Mouse (Mus musculus) CD8-positive naive resting alpha-beta T cell, adult 2 months (primary cell): ENCODE data around the gene Ctcfl.

Source experiments
- DNase-seq, 2 experiments: peaks; one replicate each; pipeline ENCODE4 v3.0.0; 2022; ENCODE audit warnings: low read depth in 2 of 2, low spot score in 2 of 2

Gene Ctcfl

DNA sequence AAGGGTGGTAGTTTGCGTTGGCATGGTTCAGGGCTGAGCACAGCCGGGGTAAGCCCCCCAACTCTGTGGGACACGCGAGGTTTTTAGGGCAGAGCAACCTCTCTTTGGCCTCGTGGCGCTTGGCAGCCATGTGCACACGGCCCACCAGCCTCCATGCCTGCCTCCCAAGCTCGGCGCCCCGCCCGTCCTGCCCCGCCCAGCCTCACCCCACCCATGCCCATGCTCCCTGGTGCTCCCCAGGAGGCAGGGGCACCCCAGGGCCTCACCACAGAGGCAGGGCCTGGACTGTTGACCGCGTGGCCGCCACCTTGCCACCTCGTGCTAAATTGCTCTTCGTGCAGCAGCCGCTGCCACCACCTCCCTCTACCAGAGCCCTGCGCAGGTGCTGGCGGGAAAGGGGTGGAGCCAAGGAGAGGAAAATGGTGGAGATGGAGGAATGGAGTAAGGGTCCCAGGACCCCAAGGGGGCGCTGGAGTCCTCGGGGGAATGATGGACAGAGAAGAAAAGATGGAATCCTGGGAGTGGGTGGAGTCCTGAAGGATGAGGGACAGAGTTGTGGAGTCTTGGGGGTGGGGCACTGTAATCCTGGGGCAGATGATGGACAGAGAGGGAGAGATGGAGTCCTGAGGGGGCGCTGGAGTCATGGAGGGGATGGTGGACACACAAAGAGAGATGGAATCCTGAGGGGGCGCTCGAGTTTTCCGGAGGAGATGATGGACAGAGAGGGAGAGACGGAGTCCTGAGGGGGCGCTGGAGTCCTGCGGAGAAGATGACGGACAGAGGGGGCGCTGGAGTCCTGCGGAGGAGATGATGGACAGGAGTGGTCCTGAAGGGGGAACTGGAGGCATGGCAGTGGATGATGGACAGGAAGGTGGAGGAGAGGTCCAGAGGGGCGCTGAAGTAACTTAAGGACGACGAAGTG is at the start of gene Ctcfl:
Gene Ctcfl, minus strand, starts transcription at position 503 of the 922 bp plus-strand sequence.
- DNase-seq, result no peak

DNA sequence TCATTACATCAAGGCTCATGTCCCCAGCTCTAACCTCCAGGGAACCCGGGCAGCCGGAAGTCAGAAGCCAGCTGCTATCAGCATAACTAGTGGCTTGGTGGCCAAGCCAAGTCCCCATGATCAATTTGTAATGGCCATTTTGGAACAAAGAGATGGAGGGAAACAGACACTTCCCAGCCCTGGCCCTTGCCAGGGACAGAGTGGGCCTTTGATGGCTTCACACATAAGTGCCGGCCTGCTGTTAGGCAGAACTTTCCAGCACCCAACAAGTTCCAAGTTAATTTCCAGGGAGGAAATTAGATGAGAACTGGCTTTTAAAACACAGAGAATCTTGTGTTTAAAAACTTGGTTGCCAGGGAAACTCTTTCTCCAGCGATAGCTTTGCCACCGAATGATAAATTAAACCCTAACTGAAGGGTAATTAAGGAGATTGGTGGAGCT is 49.1 kb upstream of the Ctcfl start:
- DNase-seq, result no peak

DNA sequence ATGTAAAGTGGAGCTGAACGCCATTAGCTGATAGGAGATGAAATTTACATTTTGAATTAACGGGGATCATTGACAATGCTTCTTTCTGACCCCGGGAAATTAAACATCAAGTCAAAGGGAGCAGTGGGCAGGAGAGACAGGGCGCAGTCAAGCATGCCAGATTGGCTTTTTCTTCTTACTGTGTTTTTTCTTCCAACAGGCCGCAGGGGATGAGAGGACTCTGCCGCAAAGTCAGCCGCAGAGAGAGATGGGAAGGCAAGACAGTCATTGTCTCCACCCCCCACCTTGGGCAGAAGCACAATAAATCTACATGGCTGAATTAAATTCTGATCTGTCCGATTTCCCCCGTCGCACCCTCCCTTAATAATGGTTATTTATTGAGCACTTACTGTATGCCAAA is 46.0 kb upstream of the Ctcfl start:
- DNase-seq, result no peak

GRCm38 (mm10) chr2:173164946-173165345 is 45.6 kb upstream of the Ctcfl start:
- DNase-seq, result no peak

GRCm38 (mm10) chr2:173164358-173164757 is 45.0 kb upstream of the Ctcfl start:
- no peak for DNase-seq

GRCm38 (mm10) chr2:173163380-173163779 is 44.1 kb upstream of the Ctcfl start:
- DNase-seq, result no peak

DNA sequence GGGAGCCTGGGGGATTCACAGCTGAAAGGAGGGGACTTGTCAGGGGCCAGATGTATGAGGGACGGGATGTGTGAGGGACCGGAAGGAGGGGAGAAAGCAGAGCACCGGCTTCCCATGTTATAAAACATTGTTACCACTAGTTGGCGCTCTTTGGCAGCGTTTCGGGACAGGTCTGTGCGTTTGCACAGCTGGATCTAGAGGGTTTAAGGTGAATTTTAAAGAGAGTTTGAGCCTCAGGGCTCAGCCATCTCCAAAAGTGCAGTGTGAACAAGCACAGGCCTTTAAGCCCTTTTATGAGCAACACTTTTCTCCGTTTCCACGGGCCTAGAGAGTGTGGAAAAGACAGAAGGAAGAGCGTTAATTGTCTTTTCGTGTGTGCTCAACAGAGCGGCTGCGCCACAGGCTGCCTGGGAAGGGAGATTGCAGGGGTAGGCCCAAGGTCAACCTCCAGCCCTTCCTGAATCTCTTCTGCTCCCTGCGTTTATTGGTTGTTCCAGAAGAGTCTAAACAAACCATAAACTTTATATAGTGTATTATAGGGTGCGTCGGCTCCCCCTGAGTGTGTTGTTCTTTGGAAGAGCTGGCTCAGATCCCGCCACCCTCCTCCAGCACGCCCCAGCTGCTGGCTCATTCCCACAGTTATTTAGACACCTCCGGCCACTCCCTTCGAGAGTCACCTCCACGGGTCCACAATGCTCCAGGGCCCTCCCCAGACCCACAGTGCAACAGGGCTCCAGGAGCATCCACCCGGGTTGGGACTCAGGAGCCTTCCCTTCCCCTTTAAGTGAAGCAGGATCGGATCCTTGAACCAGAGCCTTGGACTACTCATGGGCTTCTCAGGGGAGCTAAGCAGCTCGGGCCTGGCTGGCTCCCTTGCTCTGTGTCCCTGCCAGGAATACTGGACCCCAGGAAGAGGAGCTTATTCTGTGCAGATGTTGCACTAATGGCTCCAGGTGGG is 40.3 kb upstream of the Ctcfl start:
- DNase-seq, result peak; percentile 52 to 61

DNA sequence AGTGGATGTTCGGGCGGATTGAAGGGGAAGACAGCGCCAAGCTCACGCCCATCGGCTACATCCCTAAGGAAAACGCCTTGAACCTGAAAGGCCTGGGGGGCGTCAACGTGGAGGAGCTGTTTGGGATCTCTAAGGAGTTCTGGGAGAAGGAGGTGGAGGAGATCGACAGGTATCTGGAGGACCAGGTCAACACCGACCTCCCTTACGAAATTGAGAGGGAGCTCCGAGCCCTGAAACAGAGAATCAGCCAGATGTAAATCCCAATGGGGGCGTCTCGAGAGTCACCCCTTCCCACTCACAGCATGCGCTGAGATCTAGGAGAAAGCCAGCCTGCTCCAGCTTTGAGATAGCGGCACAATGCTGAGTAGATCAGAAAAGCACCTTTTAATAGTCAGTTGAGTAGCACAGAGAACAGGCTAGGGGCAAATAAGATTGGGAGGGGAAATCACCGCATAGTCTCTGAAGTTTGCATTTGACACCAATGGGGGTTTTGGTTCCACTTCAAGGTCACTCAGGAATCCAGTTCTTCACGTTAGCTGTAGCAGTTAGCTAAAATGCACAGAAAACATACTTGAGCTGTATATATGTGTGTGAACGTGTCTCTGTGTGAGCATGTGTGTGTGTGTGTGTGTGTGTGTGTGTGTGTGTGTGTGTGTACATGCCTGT is 39.2 kb upstream of the Ctcfl start:
- DNase-seq, result no peak

DNA sequence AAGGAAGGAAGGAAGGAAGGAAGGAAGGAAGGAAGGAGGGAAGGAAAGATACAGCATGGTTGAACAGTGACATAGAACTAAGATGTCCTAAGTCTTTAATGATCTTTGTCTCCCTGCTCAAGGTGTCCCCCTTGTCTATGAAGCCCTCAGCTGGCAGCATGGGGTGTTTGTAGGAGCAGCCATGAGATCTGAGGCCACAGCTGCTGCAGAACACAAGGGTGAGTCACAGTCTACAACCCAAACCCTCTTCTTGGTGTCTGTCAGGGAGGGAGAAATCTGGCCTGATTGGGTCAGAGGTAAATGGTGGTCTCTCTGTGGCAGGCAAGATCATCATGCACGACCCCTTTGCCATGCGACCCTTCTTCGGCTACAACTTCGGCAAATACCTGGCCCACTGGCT is 38.5 kb upstream of the Ctcfl start:
- DNase-seq, result no peak

DNA sequence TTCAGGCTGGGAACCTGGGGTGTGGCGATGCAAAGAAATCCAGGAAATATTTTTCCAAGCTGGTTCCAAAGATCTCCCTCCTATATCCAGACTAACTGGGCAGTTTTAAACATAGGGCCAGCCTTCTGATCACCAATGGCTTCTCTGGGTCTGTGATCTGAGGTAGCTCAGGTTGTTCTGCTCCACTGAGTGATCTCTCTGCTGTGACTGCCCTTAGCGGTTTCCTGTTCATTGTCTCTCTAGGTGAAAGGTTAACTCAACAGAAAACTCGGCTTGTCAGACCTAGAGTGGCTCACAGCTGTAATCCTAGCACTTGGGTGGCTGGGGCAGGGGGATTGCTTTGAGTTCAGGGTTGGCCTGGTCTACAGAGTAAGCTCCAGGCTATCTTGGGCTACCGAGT is 38.1 kb upstream of the Ctcfl start:
- DNase-seq, result no peak

DNA sequence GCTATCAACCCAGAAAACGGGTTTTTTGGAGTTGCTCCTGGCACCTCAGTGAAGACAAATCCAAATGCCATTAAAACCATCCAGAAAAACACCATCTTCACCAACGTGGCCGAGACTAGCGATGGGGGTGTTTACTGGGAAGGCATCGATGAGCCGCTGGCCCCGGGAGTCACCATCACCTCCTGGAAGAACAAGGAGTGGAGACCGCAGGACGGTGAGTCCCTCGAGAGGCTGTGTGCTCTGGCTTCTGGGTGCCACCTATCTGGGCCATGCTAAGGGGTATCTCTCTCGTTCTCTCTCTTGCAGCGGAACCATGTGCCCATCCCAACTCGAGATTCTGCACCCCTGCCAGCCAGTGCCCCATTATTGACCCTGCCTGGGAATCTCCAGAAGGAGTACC is 37.6 kb upstream of the Ctcfl start:
- DNase-seq, result no peak

DNA sequence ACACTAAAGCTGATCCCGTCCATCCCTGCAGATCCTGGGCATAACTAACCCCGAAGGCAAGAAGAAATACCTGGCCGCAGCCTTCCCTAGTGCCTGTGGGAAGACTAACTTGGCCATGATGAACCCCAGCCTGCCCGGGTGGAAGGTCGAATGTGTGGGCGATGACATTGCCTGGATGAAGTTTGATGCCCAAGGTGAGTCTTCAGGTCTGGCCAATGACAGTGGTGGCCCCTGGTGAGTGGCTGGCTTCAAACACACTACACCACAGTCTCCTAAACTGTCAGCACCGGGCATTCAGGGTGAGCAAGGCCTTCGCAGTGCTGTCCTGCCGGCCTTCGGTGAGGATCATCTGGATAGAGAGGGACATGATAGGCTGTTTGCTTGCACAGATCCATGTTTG is 36.6 kb upstream of the Ctcfl start:
- DNase-seq, result no peak

DNA sequence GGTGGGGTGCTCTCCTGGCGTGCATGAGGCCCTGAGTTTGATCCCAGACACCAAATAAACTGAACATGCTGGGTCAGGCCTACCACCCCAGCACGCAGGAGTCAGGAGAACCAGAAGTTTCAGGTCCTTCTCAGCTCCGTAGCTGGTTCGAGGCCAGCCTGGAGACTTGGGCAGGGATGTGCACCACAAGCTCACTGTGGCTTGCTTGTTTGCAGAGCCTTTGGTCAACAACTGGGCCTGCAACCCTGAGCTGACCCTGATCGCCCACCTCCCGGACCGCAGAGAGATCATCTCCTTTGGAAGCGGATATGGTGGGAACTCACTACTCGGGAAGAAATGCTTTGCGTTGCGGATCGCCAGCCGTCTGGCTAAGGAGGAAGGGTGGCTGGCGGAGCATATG is 35.6 kb upstream of the Ctcfl start:
- no peak for DNase-seq

DNA sequence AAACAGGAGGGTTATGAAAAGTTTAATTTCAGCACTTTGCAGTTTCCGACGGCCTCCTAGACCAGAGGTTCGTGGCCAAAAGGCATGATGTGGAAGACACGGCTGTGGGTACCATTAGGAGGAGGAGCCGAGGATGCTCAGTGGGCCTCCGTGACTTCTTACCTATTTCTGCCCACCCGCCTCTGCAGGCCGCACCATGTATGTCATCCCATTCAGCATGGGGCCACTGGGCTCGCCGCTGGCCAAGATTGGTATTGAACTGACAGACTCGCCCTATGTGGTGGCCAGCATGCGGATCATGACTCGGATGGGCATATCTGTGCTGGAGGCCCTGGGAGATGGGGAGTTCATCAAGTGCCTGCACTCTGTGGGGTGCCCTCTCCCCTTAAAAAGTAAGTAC is 35.2 kb upstream of the Ctcfl start:
- DNase-seq, result no peak

DNA sequence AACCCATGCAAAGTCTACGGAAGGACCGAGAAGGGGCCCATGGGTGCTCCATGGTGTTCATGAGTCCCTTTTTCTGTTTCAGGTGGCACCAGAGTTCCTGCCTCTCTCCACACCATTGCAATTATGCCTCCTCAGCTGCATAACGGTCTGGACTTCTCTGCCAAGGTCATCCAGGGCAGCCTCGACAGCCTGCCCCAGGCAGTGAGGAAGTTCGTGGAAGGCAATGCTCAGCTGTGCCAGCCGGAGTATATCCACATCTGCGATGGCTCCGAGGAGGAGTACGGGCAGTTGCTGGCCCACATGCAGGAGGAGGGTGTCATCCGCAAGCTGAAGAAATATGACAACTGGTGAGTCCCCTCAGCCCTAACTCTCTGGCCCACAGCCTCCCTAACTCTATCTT is 33.9 kb upstream of the Ctcfl start:
- no peak for DNase-seq

GRCm38 (mm10) chr2:173152436-173153151 is 33.3 kb upstream of the Ctcfl start, which contains the start of gene Pck1:
Gene Pck1 (plus strand): TSS chr2:173153048.
- DNase-seq, result no peak

- DNase-seq, result no peak
These were observed 32.5 kb upstream of the Ctcfl start for GRCm38 (mm10) chr2:173151784-173152284.

GRCm38 (mm10) chr2:173151352-173151751 is 32.0 kb upstream of the Ctcfl start:
- DNase-seq, result no peak

DNA sequence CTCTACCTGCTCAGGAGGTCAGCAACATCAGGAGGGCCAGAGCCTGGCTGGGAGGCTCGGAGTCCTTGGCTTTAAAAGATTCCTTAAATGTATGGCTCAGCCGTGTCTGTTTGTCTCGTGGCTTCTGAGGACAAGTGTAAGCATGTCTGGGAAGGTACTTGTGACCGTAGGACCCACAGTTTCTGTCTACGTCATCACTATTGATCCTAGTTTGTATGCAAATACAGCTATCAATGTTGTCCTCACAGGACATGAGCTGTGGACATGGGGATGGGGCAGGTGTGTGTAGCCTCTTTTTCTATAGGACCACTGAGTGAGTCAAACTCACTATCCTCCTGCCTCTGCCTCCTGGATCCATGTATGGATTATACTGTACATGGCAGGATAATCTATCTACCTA is 28.7 kb upstream of the Ctcfl start:
- DNase-seq, result no peak

DNA sequence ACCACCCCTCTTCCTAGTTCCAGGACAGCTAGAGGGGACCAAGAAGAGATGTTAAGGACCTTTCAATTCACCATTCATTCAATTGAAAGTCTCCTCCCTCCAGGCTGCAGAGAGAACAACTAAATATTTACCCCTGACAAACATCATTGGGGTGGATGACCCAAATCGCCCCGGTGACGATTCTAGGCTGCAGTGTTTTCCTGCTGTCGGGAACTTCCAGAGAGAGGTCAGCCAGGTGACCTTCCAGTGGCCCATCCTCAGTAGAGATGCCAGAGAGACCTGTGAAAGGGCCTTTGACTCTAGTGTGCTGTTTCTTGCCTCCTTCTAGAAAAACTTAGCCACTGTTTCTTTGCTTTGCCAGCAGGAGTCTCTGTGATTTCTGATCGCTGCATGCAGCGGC is 27.4 kb upstream of the Ctcfl start:
- DNase-seq, result no peak
